Mouse (Mus musculus): Measurements from ENCODE around the gene Prkd3. TPM values are rescaled to one million over a fixed set of nuclear protein-coding genes. Genes with fewer than 3 reads are reported as not detected.

Prkd3 gene
- polyA plus RNA-seq, 1 experiment from 2014 or later, result 9.9 TPM

GRCm38 (mm10) chr17:79058271-79058670, 37.7 kb upstream of the Prkd3 start:
- Histone ChIP-seq H3K9me3 (ENCODE audit: control insufficient read depth) (no peaks in the 10 kb centered on the region), H3K27me3 (replicated peaks; ENCODE audit: control insufficient read depth, insufficient read depth, low read length) (peaks cover 4% of the 10 kb centered on the region; the same call in 1 of the 2 replicates), H3K4me1 (replicated peaks; ENCODE audit: control insufficient read depth, insufficient read depth, low read length) (no peaks in the 10 kb centered on the region), H3K4me2 (replicated peaks; ENCODE audit: low read depth) (no peak overlapping the region), H3K9ac (ENCODE audit: low read depth, low read length) (no peak overlapping the region), H3K36me3 (ENCODE audit: control insufficient read depth, insufficient read depth) (no peaks in the 10 kb centered on the region), H3K27ac (ENCODE audit: low read depth, low read length) (no peak overlapping the region), H3K4me3 (ENCODE audit: low read depth, low read length) (no peak overlapping the region)
- 72% methylated on average over 6 of the region's 6 CpGs for WGBS
- no peak for TF ChIP-seq CTCF (IDR thresholded peaks at IDR 0.05; ENCODE audit: low read depth)
- ATAC-seq, result no peak

DNA sequence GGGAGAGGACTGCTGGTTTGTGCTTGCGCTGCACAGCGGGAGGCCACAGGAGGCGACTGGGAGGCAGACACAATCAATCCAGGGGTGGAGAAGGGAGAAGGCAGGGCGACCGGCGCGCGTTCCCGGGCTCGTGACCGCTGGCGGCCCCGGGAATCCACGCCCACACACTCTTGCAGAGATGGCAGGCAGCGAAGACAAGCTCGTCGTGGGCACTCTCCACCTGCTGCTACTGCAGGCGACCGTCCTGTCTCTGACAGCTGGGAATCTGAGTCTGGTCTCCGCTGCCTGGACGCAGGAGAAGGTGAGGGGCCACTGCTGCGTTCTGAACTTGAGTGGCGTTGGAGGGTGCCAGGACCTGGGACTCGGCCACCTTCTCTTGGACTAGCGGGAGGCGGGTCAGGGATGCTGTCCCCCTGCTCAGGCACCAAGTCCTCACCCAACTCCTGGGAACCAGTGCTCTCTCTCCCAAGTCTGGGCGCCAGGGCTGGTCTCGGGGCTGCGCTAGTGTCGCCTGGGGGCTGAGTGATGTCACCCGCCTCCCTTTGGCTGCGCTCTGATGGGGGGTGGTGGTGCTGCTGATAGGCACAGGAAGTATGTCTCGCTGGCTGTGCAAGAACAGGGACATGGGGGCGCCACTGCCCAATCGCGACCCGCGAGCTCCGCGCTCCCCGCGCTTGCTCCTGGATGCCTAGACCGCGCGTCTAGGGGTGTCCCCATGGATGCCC, 31.6 kb upstream of the Prkd3 start:
- Histone ChIP-seq H3K27ac (ENCODE audit: low read depth, low read length) (no peak overlapping the region), H3K9ac (ENCODE audit: low read depth, low read length) (peak overlapping the region; percentile 26; the same call in 1 of the 2 replicates), H3K4me1 (replicated peaks; ENCODE audit: control insufficient read depth, insufficient read depth, low read length) (no peaks in the 10 kb centered on the region), H3K4me3 (ENCODE audit: low read depth, low read length) (peak overlapping the region; percentile 51), H3K4me2 (replicated peaks; ENCODE audit: low read depth) (peak overlapping the region; percentile 90), H3K27me3 (replicated peaks; ENCODE audit: control insufficient read depth, insufficient read depth, low read length) (peaks cover 16% of the 10 kb centered on the region; the same call in 1 of the 2 replicates), H3K36me3 (ENCODE audit: control insufficient read depth, insufficient read depth) (no peaks in the 10 kb centered on the region), H3K9me3 (ENCODE audit: control insufficient read depth) (no peaks in the 10 kb centered on the region)
- WGBS, result 1% methylated on average over 45 of the region's 45 CpGs
- ATAC-seq, result no peak
- peak; percentile 38 for TF ChIP-seq CTCF (IDR thresholded peaks at IDR 0.05; ENCODE audit: low read depth)

- peak within 1 kb of the TSS; percentile 26; the same call in 1 of the 2 replicates for H3K9ac ChIP-seq (ENCODE audit: low read depth, low read length)
- H3K4me3 ChIP-seq (ENCODE audit: low read depth, low read length), result peak within 1 kb of the TSS; percentile 51
- ATAC-seq, result no peak
- no peaks in the 10 kb centered on the region for H3K4me1 ChIP-seq (replicated peaks; ENCODE audit: control insufficient read depth, insufficient read depth, low read length)
- peaks cover 16% of the 10 kb centered on the region; the same call in 1 of the 2 replicates for H3K27me3 ChIP-seq (replicated peaks; ENCODE audit: control insufficient read depth, insufficient read depth, low read length)
- no peak within 1 kb of the TSS for H3K27ac ChIP-seq (ENCODE audit: low read depth, low read length)
- no peaks in the 10 kb centered on the region for H3K36me3 ChIP-seq (ENCODE audit: control insufficient read depth, insufficient read depth)
- WGBS, result 62% methylated on average over 4 of the region's 4 CpGs
- H3K9me3 ChIP-seq (ENCODE audit: control insufficient read depth), result no peaks in the 10 kb centered on the region
- H3K4me2 ChIP-seq (replicated peaks; ENCODE audit: low read depth), result peak within 1 kb of the TSS; percentile 90
- no peak for TF ChIP-seq CTCF (IDR thresholded peaks at IDR 0.05; ENCODE audit: low read depth)
These were observed 31.0 kb upstream of the Prkd3 start, which contains the start of gene Qpct for GRCm38 (mm10) chr17:79051606-79052005. TSS of gene Qpct (plus strand) at chr17:79051906.

GRCm38 (mm10) chr17:79043705-79044104, 23.1 kb upstream of the Prkd3 start:
- H3K4me1 ChIP-seq (replicated peaks; ENCODE audit: control insufficient read depth, insufficient read depth, low read length), result no peaks in the 10 kb centered on the region
- no peak for TF ChIP-seq CTCF (IDR thresholded peaks at IDR 0.05; ENCODE audit: low read depth)
- H3K27ac ChIP-seq (ENCODE audit: low read depth, low read length), result no peak overlapping the region
- no peak overlapping the region for H3K9ac ChIP-seq (ENCODE audit: low read depth, low read length)
- no peak overlapping the region for H3K4me2 ChIP-seq (replicated peaks; ENCODE audit: low read depth)
- ATAC-seq, result no peak
- no peaks in the 10 kb centered on the region for H3K9me3 ChIP-seq (ENCODE audit: control insufficient read depth)
- H3K36me3 ChIP-seq (ENCODE audit: control insufficient read depth, insufficient read depth), result no peaks in the 10 kb centered on the region
- 98% methylated on average over 2 of the region's 2 CpGs for WGBS
- H3K4me3 ChIP-seq (ENCODE audit: low read depth, low read length), result no peak overlapping the region
- no peaks in the 10 kb centered on the region for H3K27me3 ChIP-seq (replicated peaks; ENCODE audit: control insufficient read depth, insufficient read depth, low read length)

GRCm38 (mm10) chr17:79039660-79040059, 19.0 kb upstream of the Prkd3 start:
- Histone ChIP-seq H3K4me2 (replicated peaks; ENCODE audit: low read depth) (no peak overlapping the region), H3K36me3 (ENCODE audit: control insufficient read depth, insufficient read depth) (no peaks in the 10 kb centered on the region), H3K4me3 (ENCODE audit: low read depth, low read length) (no peak overlapping the region), H3K4me1 (replicated peaks; ENCODE audit: control insufficient read depth, insufficient read depth, low read length) (no peaks in the 10 kb centered on the region), H3K27me3 (replicated peaks; ENCODE audit: control insufficient read depth, insufficient read depth, low read length) (no peaks in the 10 kb centered on the region), H3K9ac (ENCODE audit: low read depth, low read length) (no peak overlapping the region), H3K9me3 (ENCODE audit: control insufficient read depth) (no peaks in the 10 kb centered on the region), H3K27ac (ENCODE audit: low read depth, low read length) (no peak overlapping the region)
- ATAC-seq, result no peak
- no peak for TF ChIP-seq CTCF (IDR thresholded peaks at IDR 0.05; ENCODE audit: low read depth)

GRCm38 (mm10) chr17:79032782-79033181, 12.2 kb upstream of the Prkd3 start:
- 85% methylated on average over 4 of the region's 4 CpGs for WGBS
- no peak overlapping the region for H3K4me3 ChIP-seq (ENCODE audit: low read depth, low read length)
- no peak overlapping the region for H3K9ac ChIP-seq (ENCODE audit: low read depth, low read length)
- no peaks in the 10 kb centered on the region for H3K27me3 ChIP-seq (replicated peaks; ENCODE audit: control insufficient read depth, insufficient read depth, low read length)
- no peak for ATAC-seq
- H3K4me2 ChIP-seq (replicated peaks; ENCODE audit: low read depth), result no peak overlapping the region
- no peaks in the 10 kb centered on the region for H3K4me1 ChIP-seq (replicated peaks; ENCODE audit: control insufficient read depth, insufficient read depth, low read length)
- no peaks in the 10 kb centered on the region for H3K9me3 ChIP-seq (ENCODE audit: control insufficient read depth)
- TF ChIP-seq CTCF (IDR thresholded peaks at IDR 0.05; ENCODE audit: low read depth), result no peak
- no peaks in the 10 kb centered on the region for H3K36me3 ChIP-seq (ENCODE audit: control insufficient read depth, insufficient read depth)
- H3K27ac ChIP-seq (ENCODE audit: low read depth, low read length), result no peak overlapping the region
